Mouse (Mus musculus) bone marrow macrophage, adult 2 months (primary cell): ENCODE data around the gene Ppp2r3d.

ENCODE experiments used
- CTCF ChIP-seq: IDR thresholded peaks from 2 replicates; pipeline ENCODE4 v1.5.1; 2012; ENCODE audit warnings: low read depth, mild to moderate bottlenecking, low read length, moderate library complexity
- POLR2A ChIP-seq: IDR thresholded peaks from 2 replicates; pipeline ENCODE4 v1.6.1; 2012; ENCODE audit warnings: mild to moderate bottlenecking, low read depth, low read length, borderline replicate concordance

DNA sequence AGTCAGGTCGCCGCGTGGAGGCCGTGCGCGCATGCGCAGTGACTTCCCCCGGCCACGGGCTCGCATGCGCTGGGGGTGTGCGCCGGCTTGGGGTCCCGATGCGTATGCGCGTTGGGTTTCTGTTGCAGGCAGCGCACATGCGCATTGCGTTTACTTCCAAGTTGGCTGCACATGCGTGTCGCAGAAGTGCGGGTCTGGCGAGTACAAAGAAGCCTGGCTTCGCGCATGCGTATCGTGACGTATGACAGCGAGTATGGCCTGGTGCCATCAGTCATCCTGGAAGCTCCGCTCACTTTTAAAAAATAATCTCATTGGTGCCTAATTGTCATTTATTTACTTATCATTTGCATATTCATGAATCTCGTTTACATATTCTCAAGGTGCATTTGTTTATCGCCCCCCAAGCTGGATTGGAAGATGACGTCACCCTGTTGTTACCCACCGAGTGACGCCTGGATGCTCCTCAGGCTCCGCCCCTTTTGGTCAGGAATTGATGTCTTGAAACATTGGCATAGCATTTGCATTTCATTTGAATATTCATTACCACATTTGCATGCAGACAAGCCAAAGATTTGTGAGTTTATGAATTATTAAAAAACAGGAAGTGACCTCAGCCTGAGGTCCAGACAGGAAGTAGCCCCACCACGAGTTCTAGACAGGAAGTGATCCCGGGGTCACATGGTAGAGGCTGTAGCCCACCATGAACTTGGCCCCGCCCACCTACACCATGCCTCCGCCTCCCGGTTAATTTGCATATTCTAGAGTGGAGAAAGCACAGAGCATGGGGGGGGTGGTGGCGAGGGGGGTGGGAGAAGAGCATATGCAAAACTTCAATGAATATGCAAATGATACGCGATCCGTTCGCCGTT lies 51.9 kb downstream of the Ppp2r3d start:
- no peak for TF ChIP-seq CTCF
- no peak for TF ChIP-seq POLR2A
